Mouse (Mus musculus) midbrain, embryonic 10.5 days (tissue): ENCODE measurements around the gene Pak6. TPM values are rescaled to one million over a fixed set of nuclear protein-coding genes. Genes with fewer than 3 reads are reported as not detected.
A peak's percentile ranks its signal among the peaks of the same experiment; 100 is the strongest.

Experiments used
- DNase-seq: peaks from one replicate; pipeline ENCODE4 v3.0.0-alpha.2; 2017; ENCODE audit warnings: low spot score
- H3K27ac ChIP-seq: fragments of 300-500 bp; sonication (generic); replicated peaks from 2 replicates; pipeline ENCODE4 v1.5.1; 2016; ENCODE audit warnings: mild to moderate bottlenecking
- H3K27me3 ChIP-seq: fragments of 300-500 bp; sonication (generic); 2 replicates; pipeline ENCODE4 v1.6.1; 2016; ENCODE audit warnings: low read depth, mild to moderate bottlenecking; ENCODE audit not compliant: poor library complexity, severe bottlenecking
- H3K36me3 ChIP-seq: fragments of 300-500 bp; sonication (generic); 2 replicates; pipeline ENCODE4 v1.6.1; 2016; ENCODE audit warnings: mild to moderate bottlenecking, moderate library complexity
- H3K4me1 ChIP-seq: fragments of 300-500 bp; sonication (generic); 2 replicates; pipeline ENCODE4 v1.6.1; 2016
- H3K4me3 ChIP-seq: fragments of 300-500 bp; sonication (generic); 2 replicates; pipeline ENCODE4 v1.5.1; 2016; ENCODE audit warnings: mild to moderate bottlenecking, moderate library complexity
- H3K9me3 ChIP-seq: fragments of 300-500 bp; sonication (generic); replicated peaks from 2 replicates; pipeline ENCODE4 v1.6.1; 2016; ENCODE audit warnings: mild to moderate bottlenecking
- WGBS: fragments of 180-500 bp; shearing (Covaris S2); methylation state at CpG from one replicate; pipeline ENCODE4 v1.1.7; 2016; 5-methylcytosine and 5-hydroxymethylcytosine counted together
- polyA plus RNA-seq: library from polyadenylated mRNA; unstranded; fragments of >200 nt; fragmentation: Nextera tagmentation; extraction: Ambion mirVana; gene quantifications from 2 replicates; pipeline ENCODE4 v1.2.1, GENCODE M21; 2016

Pak6 gene
- polyA plus RNA-seq, 1 experiment from 2014 or later: 0.26 TPM

DNA sequence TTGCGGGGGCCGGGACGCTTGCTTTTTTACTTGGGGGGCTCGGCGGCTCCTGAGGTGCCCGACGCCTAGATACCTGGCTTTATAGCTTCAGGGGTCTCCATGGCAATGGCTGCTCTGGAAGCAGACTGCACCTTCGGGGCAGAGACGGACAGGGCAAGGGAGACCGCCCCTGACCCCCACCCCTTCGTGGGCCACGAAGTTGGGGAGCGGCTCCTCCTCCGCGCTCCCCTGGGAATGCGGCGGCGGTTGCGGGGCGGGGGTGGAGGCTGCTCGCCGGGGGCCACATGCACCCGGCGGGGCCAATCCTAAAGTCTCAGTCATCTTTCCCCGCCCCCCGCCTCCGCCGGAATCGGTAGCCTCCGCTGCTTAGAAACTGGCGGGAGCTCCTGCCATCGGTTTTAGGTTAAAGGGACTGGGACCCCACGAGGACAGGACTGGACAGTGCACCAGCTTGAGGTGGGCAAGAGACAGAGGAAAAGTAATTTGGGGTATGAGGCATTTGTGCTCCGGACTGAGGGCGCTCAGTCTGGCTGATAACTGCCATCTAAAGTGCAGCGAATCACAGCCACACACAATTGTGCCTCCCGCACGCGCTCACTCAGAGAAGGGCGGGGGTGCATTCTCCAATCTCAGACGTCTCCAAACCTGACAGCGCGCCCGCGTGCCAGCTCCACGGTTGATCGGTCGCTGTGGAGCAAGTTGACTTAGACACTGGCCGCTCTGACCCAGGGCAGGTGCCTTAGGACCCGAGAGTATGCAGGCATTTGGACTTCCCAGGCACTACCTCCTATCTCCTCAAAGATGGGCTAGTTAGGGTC lies 41.0 kb downstream of the Pak6 start, which contains the start of gene Ankrd63:
Gene Ankrd63 (minus strand): TSS at position 51 of the 818 bp plus-strand sequence.
- under 1% methylated on average over 50 of the region's 50 CpGs for WGBS
- H3K4me1 ChIP-seq: peaks cover 50% of the 10 kb centered on the region
- peak; percentile 44 for DNase-seq
- no peaks in the 10 kb centered on the region for H3K9me3 ChIP-seq
- 0 out of 2 replicates have a peak within 1 kb of the TSS, but pooled peaks have one; percentile 13 for H3K27ac ChIP-seq
- H3K36me3 ChIP-seq: no peaks in the 10 kb centered on the region
- peak within 1 kb of the TSS; percentile 54 for H3K4me3 ChIP-seq
- H3K27me3 ChIP-seq: peaks cover 100% of the 10 kb centered on the region

DNA sequence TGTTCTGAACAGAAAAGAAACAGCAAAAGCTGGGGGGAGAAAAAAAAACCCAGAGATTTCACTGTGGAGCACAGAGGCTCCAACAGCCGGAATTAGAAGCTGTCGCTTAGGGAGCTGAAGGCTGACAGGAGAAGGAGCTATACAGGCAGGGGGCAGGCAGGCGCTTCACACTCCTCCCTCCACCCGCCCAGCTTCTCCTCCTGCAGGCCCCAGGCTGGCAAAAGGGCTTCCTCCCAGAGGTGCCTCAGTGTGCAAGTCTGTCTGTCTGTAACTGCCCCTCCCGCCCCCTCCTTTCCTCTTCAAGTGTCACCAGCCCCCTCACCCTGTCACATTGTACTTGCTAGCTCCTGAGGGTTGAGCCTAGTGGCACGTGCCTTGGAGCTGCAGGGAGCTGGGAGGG lies 43.3 kb downstream of the Pak6 start:
- Histone ChIP-seq H3K4me3 (no peak overlapping the region), H3K4me1 (peaks cover 56% of the 10 kb centered on the region), H3K9me3 (no peaks in the 10 kb centered on the region), H3K36me3 (no peaks in the 10 kb centered on the region), H3K27me3 (peaks cover 100% of the 10 kb centered on the region), H3K27ac (no peak overlapping the region)
- WGBS: 3% methylated on average over 6 of the region's 6 CpGs
- DNase-seq: no peak

DNA sequence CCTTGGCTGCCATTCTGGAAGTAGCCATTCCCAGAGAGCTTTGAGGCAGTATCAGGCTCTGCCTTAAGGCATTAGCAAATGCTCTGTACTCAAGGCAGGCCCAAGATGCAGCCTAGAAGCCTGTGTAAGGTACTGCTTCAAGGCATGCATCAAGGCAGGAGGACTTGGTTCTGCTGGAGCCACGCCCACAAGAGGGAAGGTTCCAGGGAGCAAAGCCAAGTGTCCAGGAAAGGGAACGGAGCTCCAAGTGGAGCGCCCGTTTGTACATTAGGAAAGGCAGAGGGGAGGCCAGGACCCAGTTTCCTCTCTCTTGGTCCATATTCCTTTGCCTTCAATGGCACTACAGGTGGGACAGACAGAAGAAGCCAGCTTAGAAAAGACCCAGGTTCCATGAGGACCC lies 45.4 kb downstream of the Pak6 start:
- WGBS: 82% methylated on average over 4 of the region's 4 CpGs
- H3K27ac ChIP-seq: no peak overlapping the region
- no peaks in the 10 kb centered on the region for H3K36me3 ChIP-seq

DNA sequence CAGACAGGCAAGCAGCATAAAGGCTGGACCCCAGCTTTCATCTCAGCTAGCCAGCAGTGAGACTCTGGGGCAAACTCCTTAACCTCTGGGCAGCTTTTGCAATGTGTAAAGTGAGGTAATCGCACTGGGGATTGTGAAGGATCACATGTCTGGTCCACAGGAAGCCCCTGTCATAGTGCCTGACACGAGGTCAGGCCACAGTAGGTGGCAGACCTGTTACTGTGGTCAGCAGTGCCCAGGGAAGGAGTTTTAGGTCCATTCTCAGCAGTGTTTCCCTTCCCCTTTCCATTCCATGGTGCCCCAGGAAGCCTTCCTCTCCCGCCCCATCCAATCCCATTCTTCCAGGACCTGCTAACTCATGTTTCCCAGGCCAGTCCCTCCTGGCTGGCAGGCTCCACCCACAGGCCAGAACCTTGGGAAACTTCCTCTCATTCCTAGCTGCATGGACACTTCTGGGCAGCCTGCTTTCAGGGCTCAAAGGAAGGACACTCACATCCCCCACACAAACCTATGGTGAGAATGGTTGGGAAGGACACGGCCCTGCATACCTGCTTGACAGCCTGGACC lies 46.6 kb downstream of the Pak6 start:
- Histone ChIP-seq H3K4me1 (peaks cover 53% of the 10 kb centered on the region), H3K27ac (no peak overlapping the region), H3K36me3 (no peaks in the 10 kb centered on the region), H3K9me3 (no peaks in the 10 kb centered on the region), H3K27me3 (peaks cover 92% of the 10 kb centered on the region), H3K4me3 (no peak overlapping the region)
- no peak for DNase-seq
- 39% methylated on average over 4 of the region's 4 CpGs for WGBS

More for the DNA sequence above, 45.4 kb downstream of the Pak6 start:
- no peaks in the 10 kb centered on the region for H3K9me3 ChIP-seq
- peaks cover 100% of the 10 kb centered on the region for H3K27me3 ChIP-seq
- H3K4me3 ChIP-seq: no peak overlapping the region
- DNase-seq: no peak
- H3K4me1 ChIP-seq: peaks cover 52% of the 10 kb centered on the region

DNA sequence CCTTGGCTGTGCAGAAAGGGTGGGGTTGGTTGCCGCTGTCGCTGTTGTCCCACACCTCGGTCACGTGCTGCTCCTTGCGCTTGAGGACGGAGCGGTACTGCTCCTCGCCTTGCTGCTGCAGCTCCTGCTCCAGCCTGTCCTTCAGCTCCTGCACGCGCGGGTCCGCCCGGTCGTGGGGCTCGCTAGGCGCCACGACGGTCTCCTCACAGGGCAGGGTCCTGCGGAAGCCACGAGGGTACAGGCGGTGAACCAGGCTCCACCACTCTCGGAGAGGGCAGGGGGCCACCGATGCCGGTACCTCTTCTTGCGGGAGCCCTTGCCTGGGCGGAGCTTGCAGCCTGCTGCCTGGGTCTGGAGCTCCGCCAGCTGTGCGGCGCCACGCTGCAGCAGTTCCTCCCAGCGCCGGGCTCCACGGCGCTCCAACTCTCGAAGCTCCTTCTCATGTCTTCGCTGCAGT lies 48.0 kb downstream of the Pak6 start:
- WGBS: under 1% methylated on average over 36 of the region's 36 CpGs
- Histone ChIP-seq H3K4me1 (peaks cover 55% of the 10 kb centered on the region), H3K36me3 (no peaks in the 10 kb centered on the region), H3K27ac (peak overlapping the region; percentile 65; the same call in 1 of the 2 replicates), H3K27me3 (peaks cover 90% of the 10 kb centered on the region), H3K4me3 (peak overlapping the region; percentile 57), H3K9me3 (no peaks in the 10 kb centered on the region)
- peak; percentile 71 for DNase-seq

DNA sequence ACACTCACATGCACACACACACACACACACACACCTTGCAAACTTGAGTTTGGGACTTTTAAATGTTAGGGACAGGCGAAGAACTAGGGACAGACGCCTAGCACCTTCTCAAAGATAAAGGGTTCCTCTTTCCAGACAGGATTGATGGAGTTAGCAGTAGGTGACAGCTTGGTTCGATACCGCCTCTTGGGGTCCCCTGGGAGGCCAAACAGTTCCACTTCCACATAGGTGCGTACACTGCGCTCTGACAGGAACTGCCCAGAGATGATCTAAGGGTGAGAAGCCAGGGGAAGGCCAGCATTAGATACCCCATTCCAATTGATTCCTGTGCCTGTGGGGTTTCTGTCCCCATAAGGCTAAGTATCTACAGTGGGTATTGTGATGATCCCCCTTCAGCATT lies 50.5 kb downstream of the Pak6 start:
- DNase-seq: no peak
- Histone ChIP-seq H3K4me1 (peaks cover 50% of the 10 kb centered on the region), H3K27me3 (peaks cover 76% of the 10 kb centered on the region), H3K36me3 (no peaks in the 10 kb centered on the region), H3K27ac (no peak overlapping the region), H3K4me3 (no peak overlapping the region), H3K9me3 (no peaks in the 10 kb centered on the region)
- WGBS: 90% methylated on average over 6 of the region's 6 CpGs

DNA sequence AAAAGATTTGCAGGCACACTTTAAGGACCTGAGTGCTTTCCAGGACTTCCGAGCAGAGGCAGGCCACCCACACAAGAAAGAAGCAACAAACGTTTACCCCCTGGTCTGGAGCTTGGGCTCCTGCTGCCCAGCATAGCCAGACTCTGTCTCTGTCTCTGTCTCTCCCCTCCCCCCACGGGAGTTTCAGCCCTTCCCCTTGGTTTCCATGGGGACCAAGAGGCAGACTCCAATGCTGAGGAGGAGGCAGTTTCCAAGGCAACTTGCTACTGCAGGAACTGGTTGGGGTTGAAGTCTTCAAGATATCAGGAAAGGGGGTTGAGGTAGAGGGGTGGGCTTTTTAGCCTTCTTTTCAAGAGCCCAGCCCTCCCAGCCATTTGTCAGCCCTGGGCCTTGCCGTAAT lies 51.1 kb downstream of the Pak6 start:
- 32% methylated on average over 4 of the region's 4 CpGs for WGBS
- H3K4me1 ChIP-seq: peaks cover 49% of the 10 kb centered on the region
- DNase-seq: peak; percentile 54
- H3K4me3 ChIP-seq: no peak overlapping the region
- H3K36me3 ChIP-seq: no peaks in the 10 kb centered on the region
- H3K27ac ChIP-seq: no peak overlapping the region
- no peaks in the 10 kb centered on the region for H3K9me3 ChIP-seq
- peaks cover 76% of the 10 kb centered on the region for H3K27me3 ChIP-seq

DNA sequence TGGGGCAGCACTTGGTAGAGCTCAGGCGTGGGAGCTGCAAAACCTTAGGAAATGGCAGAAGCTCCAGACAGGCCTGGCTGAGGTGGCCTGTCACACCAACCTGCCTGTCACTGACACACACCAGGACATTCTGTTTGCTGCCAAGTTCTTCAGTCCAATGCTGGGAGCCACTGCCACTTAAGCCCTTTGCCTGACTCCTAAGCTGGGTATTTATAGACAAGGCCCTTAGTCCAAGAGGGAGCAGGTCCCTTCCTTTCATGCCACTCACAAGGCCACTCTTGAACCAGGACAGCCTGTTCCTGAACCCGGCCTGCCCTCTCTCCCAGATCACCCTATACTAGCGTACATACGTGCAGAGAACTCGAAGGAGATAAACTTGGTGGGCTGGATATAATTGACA lies 53.6 kb downstream of the Pak6 start:
- Histone ChIP-seq H3K36me3 (no peaks in the 10 kb centered on the region), H3K27ac (no peak overlapping the region), H3K4me3 (no peak overlapping the region), H3K9me3 (no peaks in the 10 kb centered on the region), H3K4me1 (peaks cover 30% of the 10 kb centered on the region), H3K27me3 (peaks cover 56% of the 10 kb centered on the region)
- WGBS: 91% methylated on average over 5 of the region's 5 CpGs
- DNase-seq: no peak

DNA sequence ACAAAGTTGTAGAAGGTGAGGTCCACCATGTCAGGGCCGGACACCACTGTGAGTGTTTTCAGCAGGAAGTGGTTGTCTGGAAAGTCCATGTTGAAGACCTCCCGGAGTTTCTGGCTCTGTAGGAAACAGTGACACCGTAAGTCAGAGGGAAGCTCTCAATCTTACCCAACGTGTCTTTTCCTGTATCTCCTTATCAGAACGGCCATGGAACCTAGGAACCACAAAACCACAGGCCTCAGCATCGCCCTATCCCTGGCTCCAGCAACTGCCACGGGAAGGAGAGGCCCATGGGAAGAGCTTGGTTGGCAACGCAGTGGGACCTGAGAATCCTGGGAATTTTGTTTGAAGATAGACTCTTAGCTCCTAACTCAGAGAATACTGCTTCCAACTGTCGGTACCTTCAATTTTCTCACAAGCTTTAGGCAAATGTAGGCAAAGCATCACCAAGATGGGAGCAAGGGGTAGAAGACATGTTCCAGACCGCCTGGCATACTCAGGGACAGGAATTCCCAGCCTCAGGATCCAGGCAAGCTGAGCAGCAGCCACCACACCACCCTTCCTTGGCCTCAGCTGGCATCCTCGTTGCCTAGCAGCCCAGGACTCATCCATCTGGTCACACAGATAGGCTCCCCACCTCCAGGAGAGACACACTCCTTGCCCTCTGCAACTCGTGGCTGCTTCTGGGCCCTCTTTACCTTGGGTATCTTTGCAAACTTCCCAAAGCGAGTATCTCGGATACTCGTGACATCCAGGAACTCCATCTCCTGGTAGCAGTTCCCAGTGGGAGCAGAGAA lies 60.8 kb downstream of the Pak6 start:
- H3K27me3 ChIP-seq: peaks cover 49% of the 10 kb centered on the region
- WGBS: 85% methylated on average over 15 of the region's 15 CpGs
- no peaks in the 10 kb centered on the region for H3K36me3 ChIP-seq
- DNase-seq: no peak
- H3K4me3 ChIP-seq: no peak overlapping the region
- H3K27ac ChIP-seq: no peak overlapping the region
- H3K4me1 ChIP-seq: peaks cover 11% of the 10 kb centered on the region
- no peaks in the 10 kb centered on the region for H3K9me3 ChIP-seq

DNA sequence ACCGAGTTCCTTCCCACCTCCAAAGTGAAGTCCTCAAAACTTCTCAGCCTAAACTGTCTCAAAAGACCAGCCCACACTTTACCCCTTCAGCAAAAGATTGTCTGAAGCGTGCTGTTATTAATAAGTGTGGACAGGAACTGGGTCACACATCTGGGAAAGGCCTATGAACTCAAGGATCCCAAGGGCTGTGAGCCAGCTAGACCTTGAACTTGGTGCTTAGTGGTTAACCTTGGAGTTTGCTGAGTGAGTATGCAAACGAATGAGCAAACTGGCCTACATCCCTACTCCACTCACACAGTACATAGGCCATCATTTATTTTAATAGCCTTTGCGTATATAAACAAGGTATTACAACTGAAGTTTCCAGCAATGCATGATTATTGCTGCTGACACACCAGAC lies 62.4 kb downstream of the Pak6 start:
- Histone ChIP-seq H3K4me3 (no peak overlapping the region), H3K9me3 (no peaks in the 10 kb centered on the region), H3K36me3 (no peaks in the 10 kb centered on the region), H3K27ac (no peak overlapping the region), H3K4me1 (peaks cover 12% of the 10 kb centered on the region), H3K27me3 (peaks cover 56% of the 10 kb centered on the region)
- 92% methylated on average over 4 of the region's 4 CpGs for WGBS
- DNase-seq: no peak

DNA sequence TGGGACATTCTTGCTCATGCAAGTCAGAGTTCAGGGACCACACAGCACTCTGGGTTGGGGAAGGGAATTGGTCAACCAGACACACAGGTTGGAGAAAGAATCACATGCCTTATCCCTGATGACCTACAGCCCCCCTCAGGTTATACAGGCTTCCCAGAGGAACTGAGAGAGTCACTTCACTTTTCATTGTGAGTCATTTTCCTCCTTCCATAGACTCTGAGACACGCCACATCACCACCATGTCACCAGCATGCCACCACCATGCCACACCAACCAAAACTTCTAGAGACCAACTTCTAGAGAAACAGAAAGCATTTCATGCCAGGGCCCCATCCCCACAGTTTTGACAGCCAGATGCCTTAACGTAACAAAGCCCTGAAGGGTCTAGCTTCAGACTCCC lies 63.8 kb downstream of the Pak6 start:
- WGBS: 81% methylated on average over 2 of the region's 2 CpGs
- Histone ChIP-seq H3K27ac (no peak overlapping the region), H3K4me1 (peaks cover 15% of the 10 kb centered on the region), H3K4me3 (no peak overlapping the region), H3K27me3 (peaks cover 67% of the 10 kb centered on the region), H3K9me3 (no peaks in the 10 kb centered on the region), H3K36me3 (no peaks in the 10 kb centered on the region)
- DNase-seq: no peak

DNA sequence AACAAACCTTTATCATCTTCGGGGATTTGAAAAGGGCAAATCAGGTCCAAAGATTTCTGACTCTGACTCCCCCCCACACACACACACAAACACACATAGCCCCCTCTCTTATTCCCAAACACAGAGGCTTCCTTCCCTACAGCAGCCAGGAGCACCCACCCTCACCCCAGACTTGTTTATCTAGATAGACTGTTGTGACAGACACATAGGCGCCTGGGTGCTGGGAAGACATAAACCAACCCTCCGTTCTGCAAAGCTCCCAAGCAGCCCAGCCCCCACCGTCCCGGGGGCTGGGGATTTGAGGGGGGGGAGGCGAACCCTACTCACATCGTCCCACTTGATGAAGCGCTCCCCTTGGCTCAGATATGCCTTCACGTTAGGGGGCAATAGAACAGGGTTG lies 64.8 kb downstream of the Pak6 start:
- H3K4me3 ChIP-seq: no peak overlapping the region
- no peak overlapping the region for H3K27ac ChIP-seq
- no peak for DNase-seq
- H3K4me1 ChIP-seq: peaks cover 13% of the 10 kb centered on the region
- no peaks in the 10 kb centered on the region for H3K36me3 ChIP-seq
- no peaks in the 10 kb centered on the region for H3K9me3 ChIP-seq
- WGBS: 25% methylated on average over 9 of the region's 9 CpGs
- peaks cover 68% of the 10 kb centered on the region for H3K27me3 ChIP-seq
